Mouse (Mus musculus): ENCODE measurements around the gene Pou2f3. TPM values are rescaled to one million over a fixed set of nuclear protein-coding genes. Genes with fewer than 3 reads are reported as not detected.

The Pou2f3 gene
- polyA plus RNA-seq, 1 experiment, result 1.2 TPM

- no peak overlapping the region for H3K4me3 ChIP-seq (ENCODE audit: control insufficient read depth, low read depth, low read length)
- TF ChIP-seq POLR2A (IDR thresholded peaks at IDR 0.05; ENCODE audit: control insufficient read depth, low read depth, low read length), result no peak
- no peak for TF ChIP-seq CTCF (IDR thresholded peaks at IDR 0.05; ENCODE audit: control insufficient read depth, insufficient read depth, insufficient replicate concordance, low read depth, low read length)
- no peaks in the 10 kb centered on the region for H3K27me3 ChIP-seq (ENCODE audit: control insufficient read depth, insufficient read depth, low read length)
- H3K4me1 ChIP-seq (ENCODE audit: control insufficient read depth, insufficient read depth, low read length), result no peaks in the 10 kb centered on the region; the same call in 1 of the 2 replicates
- H3K27ac ChIP-seq (ENCODE audit: control insufficient read depth, insufficient read depth, low read depth, low read length), result no peak overlapping the region
- no peaks in the 10 kb centered on the region for H3K36me3 ChIP-seq (ENCODE audit: control insufficient read depth, insufficient read depth, low read length)
These were observed 16.5 kb upstream of the Pou2f3 start for GRCm38 (mm10) chr9:43226573-43227160.

- no peaks in the 10 kb centered on the region for H3K36me3 ChIP-seq (ENCODE audit: control insufficient read depth, insufficient read depth, low read length)
- H3K27ac ChIP-seq (ENCODE audit: control insufficient read depth, insufficient read depth, low read depth, low read length), result no peak overlapping the region
- H3K4me1 ChIP-seq (ENCODE audit: control insufficient read depth, insufficient read depth, low read length), result no peaks in the 10 kb centered on the region; the same call in 1 of the 2 replicates
- no peaks in the 10 kb centered on the region for H3K27me3 ChIP-seq (ENCODE audit: control insufficient read depth, insufficient read depth, low read length)
- TF ChIP-seq POLR2A (IDR thresholded peaks at IDR 0.05; ENCODE audit: control insufficient read depth, low read depth, low read length) (no peak), CTCF (IDR thresholded peaks at IDR 0.05; ENCODE audit: control insufficient read depth, insufficient read depth, insufficient replicate concordance, low read depth, low read length) (no peak)
- no peak overlapping the region for H3K4me3 ChIP-seq (ENCODE audit: control insufficient read depth, low read depth, low read length)
These were observed 15.3 kb upstream of the Pou2f3 start for GRCm38 (mm10) chr9:43225481-43225880.

GRCm38 (mm10) chr9:43224771-43225355, 14.7 kb upstream of the Pou2f3 start:
- no peak overlapping the region for H3K27ac ChIP-seq (ENCODE audit: control insufficient read depth, insufficient read depth, low read depth, low read length)
- no peaks in the 10 kb centered on the region for H3K27me3 ChIP-seq (ENCODE audit: control insufficient read depth, insufficient read depth, low read length)
- no peak overlapping the region for H3K4me3 ChIP-seq (ENCODE audit: control insufficient read depth, low read depth, low read length)

GRCm38 (mm10) chr9:43222429-43222715, 12.2 kb upstream of the Pou2f3 start:
- Histone ChIP-seq H3K36me3 (ENCODE audit: control insufficient read depth, insufficient read depth, low read length) (no peaks in the 10 kb centered on the region), H3K4me3 (ENCODE audit: control insufficient read depth, low read depth, low read length) (no peak overlapping the region), H3K27me3 (ENCODE audit: control insufficient read depth, insufficient read depth, low read length) (no peaks in the 10 kb centered on the region), H3K27ac (ENCODE audit: control insufficient read depth, insufficient read depth, low read depth, low read length) (no peak overlapping the region), H3K4me1 (ENCODE audit: control insufficient read depth, insufficient read depth, low read length) (no peaks in the 10 kb centered on the region; the same call in 1 of the 2 replicates)
- TF ChIP-seq POLR2A (IDR thresholded peaks at IDR 0.05; ENCODE audit: control insufficient read depth, low read depth, low read length), result no peak

More at GRCm38 (mm10) chr9:43224771-43225355, 14.7 kb upstream of the Pou2f3 start:
- Histone ChIP-seq H3K36me3 (ENCODE audit: control insufficient read depth, insufficient read depth, low read length) (no peaks in the 10 kb centered on the region), H3K4me1 (ENCODE audit: control insufficient read depth, insufficient read depth, low read length) (no peaks in the 10 kb centered on the region; the same call in 1 of the 2 replicates)
- TF ChIP-seq CTCF (IDR thresholded peaks at IDR 0.05; ENCODE audit: control insufficient read depth, insufficient read depth, insufficient replicate concordance, low read depth, low read length) (no peak), POLR2A (IDR thresholded peaks at IDR 0.05; ENCODE audit: control insufficient read depth, low read depth, low read length) (no peak)

GRCm38 (mm10) chr9:43221643-43222428, 11.7 kb upstream of the Pou2f3 start:
- no peak overlapping the region for H3K4me3 ChIP-seq (ENCODE audit: control insufficient read depth, low read depth, low read length)
- no peak for TF ChIP-seq POLR2A (IDR thresholded peaks at IDR 0.05; ENCODE audit: control insufficient read depth, low read depth, low read length)
- TF ChIP-seq CTCF (IDR thresholded peaks at IDR 0.05; ENCODE audit: control insufficient read depth, insufficient read depth, insufficient replicate concordance, low read depth, low read length), result peak; percentile 64; the same call in 1 of the 2 replicates
- no peaks in the 10 kb centered on the region for H3K36me3 ChIP-seq (ENCODE audit: control insufficient read depth, insufficient read depth, low read length)
- no peaks in the 10 kb centered on the region for H3K27me3 ChIP-seq (ENCODE audit: control insufficient read depth, insufficient read depth, low read length)
- H3K27ac ChIP-seq (ENCODE audit: control insufficient read depth, insufficient read depth, low read depth, low read length), result no peak overlapping the region
- no peaks in the 10 kb centered on the region; the same call in 1 of the 2 replicates for H3K4me1 ChIP-seq (ENCODE audit: control insufficient read depth, insufficient read depth, low read length)

GRCm38 (mm10) chr9:43210771-43211450, 742 bp upstream of the Pou2f3 start:
- Histone ChIP-seq H3K4me3 (ENCODE audit: control insufficient read depth, low read depth, low read length) (no peak overlapping the region), H3K27ac (ENCODE audit: control insufficient read depth, insufficient read depth, low read depth, low read length) (no peak overlapping the region), H3K27me3 (ENCODE audit: control insufficient read depth, insufficient read depth, low read length) (no peaks in the 10 kb centered on the region), H3K36me3 (ENCODE audit: control insufficient read depth, insufficient read depth, low read length) (no peaks in the 10 kb centered on the region), H3K4me1 (ENCODE audit: control insufficient read depth, insufficient read depth, low read length) (no peaks in the 10 kb centered on the region; the same call in 1 of the 2 replicates)
- TF ChIP-seq CTCF (IDR thresholded peaks at IDR 0.05; ENCODE audit: control insufficient read depth, insufficient read depth, insufficient replicate concordance, low read depth, low read length), result peak; percentile 6; the same call in 1 of the 2 replicates
- TF ChIP-seq POLR2A (IDR thresholded peaks at IDR 0.05; ENCODE audit: control insufficient read depth, low read depth, low read length), result no peak

GRCm38 (mm10) chr9:43206022-43206390, 4.2 kb downstream of the Pou2f3 start:
- Histone ChIP-seq H3K36me3 (ENCODE audit: control insufficient read depth, insufficient read depth, low read length) (no peaks in the 10 kb centered on the region), H3K4me3 (ENCODE audit: control insufficient read depth, low read depth, low read length) (no peak overlapping the region), H3K27me3 (ENCODE audit: control insufficient read depth, insufficient read depth, low read length) (no peaks in the 10 kb centered on the region), H3K27ac (ENCODE audit: control insufficient read depth, insufficient read depth, low read depth, low read length) (no peak overlapping the region), H3K4me1 (ENCODE audit: control insufficient read depth, insufficient read depth, low read length) (no peaks in the 10 kb centered on the region; the same call in 1 of the 2 replicates)
- no peak for TF ChIP-seq POLR2A (IDR thresholded peaks at IDR 0.05; ENCODE audit: control insufficient read depth, low read depth, low read length)
- no peak for TF ChIP-seq CTCF (IDR thresholded peaks at IDR 0.05; ENCODE audit: control insufficient read depth, insufficient read depth, insufficient replicate concordance, low read depth, low read length)

Measured in testis, adult 2 months (tissue).